Mouse (Mus musculus) neural tube, embryonic 14.5 days (tissue): ENCODE results near the gene Kctd3. TPM values are rescaled to one million over a fixed set of nuclear protein-coding genes. Genes with fewer than 3 reads are reported as not detected.

ENCODE experiments used
- ATAC-seq: fragments of 200-750 bp; cut with Nextera tagmentation; 2 replicates; pipeline ENCODE4 v1.8.0; 2017; ENCODE audit warnings: low read depth, mild to moderate bottlenecking, moderate TSS enrichment, moderate library complexity
- H3K27ac ChIP-seq: fragments of 300-500 bp; sonication (generic); 2 replicates; pipeline ENCODE4 v1.5.1; 2014; ENCODE audit warnings: low read depth, mild to moderate bottlenecking, control low read depth, low read length, moderate library complexity, mixed read lengths
- H3K27me3 ChIP-seq: fragments of 300-500 bp; sonication (generic); 2 replicates; pipeline ENCODE4 v1.6.1; 2014; ENCODE audit warnings: low read length; ENCODE audit not compliant: control insufficient read depth, insufficient read depth
- H3K36me3 ChIP-seq: fragments of 300-500 bp; sonication (generic); 2 replicates; pipeline ENCODE4 v1.6.1; 2014; ENCODE audit warnings: low read length, mixed read lengths; ENCODE audit not compliant: control insufficient read depth, insufficient read depth
- H3K4me1 ChIP-seq: fragments of 300-500 bp; sonication (generic); 2 replicates; pipeline ENCODE4 v1.6.1; 2014; ENCODE audit warnings: low read length; ENCODE audit not compliant: control insufficient read depth, insufficient read depth
- H3K4me2 ChIP-seq: fragments of 300-500 bp; sonication (generic); 2 replicates; pipeline ENCODE4 v1.6.1; 2014; ENCODE audit warnings: mild to moderate bottlenecking, low read depth, low read length, control low read depth
- H3K4me3 ChIP-seq: fragments of 300-500 bp; sonication (generic); 2 replicates; pipeline ENCODE4 v1.5.1; 2014; ENCODE audit warnings: low read depth, low read length, control low read depth, mixed read lengths
- H3K9ac ChIP-seq: fragments of 300-500 bp; sonication (generic); replicated peaks from 2 replicates; pipeline ENCODE4 v1.6.1; 2014; ENCODE audit warnings: low read depth, mild to moderate bottlenecking, control low read depth, low read length, mixed read lengths
- H3K9me3 ChIP-seq: fragments of 300-500 bp; sonication (generic); 2 replicates; pipeline ENCODE4 v1.6.1; 2016; ENCODE audit warnings: low read length; ENCODE audit not compliant: control insufficient read depth
- WGBS: fragments of 180-500 bp; shearing (Covaris S2); extraction: QIAGEN DNeasy Blood & Tissue Kit; methylation state at CpG from one replicate; pipeline ENCODE4 v1.1.7; 2014; 5-methylcytosine and 5-hydroxymethylcytosine counted together
- polyA plus RNA-seq: library from polyadenylated mRNA; unstranded; fragments of >200 nt; fragmentation: Nextera tagmentation; extraction: Ambion mirVana; gene quantifications from 2 replicates; pipeline ENCODE4 v1.2.1, GENCODE M21; 2014

Kctd3 gene
- polyA plus RNA-seq, 1 experiment from 2014 or later, result 52.2 TPM

- WGBS, result 91% methylated on average over 12 of the region's 12 CpGs
- no peak overlapping the region for H3K4me3 ChIP-seq
- H3K4me2 ChIP-seq, result no peak overlapping the region
- no peaks in the 10 kb centered on the region for H3K27me3 ChIP-seq
- H3K9me3 ChIP-seq, result no peaks in the 10 kb centered on the region
- H3K27ac ChIP-seq, result no peak overlapping the region
- H3K4me1 ChIP-seq, result peaks cover 9% of the 10 kb centered on the region; the same call in 1 of the 2 replicates
- ATAC-seq, result no peak
- no peak overlapping the region for H3K9ac ChIP-seq
- H3K36me3 ChIP-seq, result peaks cover 12% of the 10 kb centered on the region
Observed at GRCm38 (mm10) chr1:189001815-189002214, 5.8 kb downstream of the Kctd3 start.

- no peak overlapping the region for H3K9ac ChIP-seq
- peaks cover 23% of the 10 kb centered on the region for H3K36me3 ChIP-seq
- H3K27me3 ChIP-seq, result no peaks in the 10 kb centered on the region
- no peak overlapping the region for H3K27ac ChIP-seq
- no peak overlapping the region for H3K4me3 ChIP-seq
- no peaks in the 10 kb centered on the region for H3K4me1 ChIP-seq
- no peaks in the 10 kb centered on the region for H3K9me3 ChIP-seq
- 93% methylated on average over 10 of the region's 10 CpGs for WGBS
- no peak for ATAC-seq
- H3K4me2 ChIP-seq, result no peak overlapping the region
Observed at GRCm38 (mm10) chr1:188999981-189000380, 7.7 kb downstream of the Kctd3 start.

GRCm38 (mm10) chr1:188997921-188998320 lies 9.7 kb downstream of the Kctd3 start:
- Histone ChIP-seq H3K9me3 (no peaks in the 10 kb centered on the region), H3K27ac (no peak overlapping the region), H3K4me1 (no peaks in the 10 kb centered on the region), H3K9ac (no peak overlapping the region), H3K36me3 (peaks cover 27% of the 10 kb centered on the region), H3K4me3 (no peak overlapping the region), H3K4me2 (no peak overlapping the region), H3K27me3 (no peaks in the 10 kb centered on the region)
- no peak for ATAC-seq
- WGBS, result 98% methylated on average over 3 of the region's 3 CpGs

- no peak for ATAC-seq
- H3K36me3 ChIP-seq, result peaks cover 23% of the 10 kb centered on the region
Observed at GRCm38 (mm10) chr1:188993218-188993617, 14.4 kb downstream of the Kctd3 start.

GRCm38 (mm10) chr1:188980050-188980449 lies 27.6 kb downstream of the Kctd3 start:
- H3K9me3 ChIP-seq, result no peaks in the 10 kb centered on the region
- 24% methylated on average over 3 of the region's 3 CpGs for WGBS
- H3K27ac ChIP-seq, result no peak overlapping the region
- no peak overlapping the region for H3K4me2 ChIP-seq
- no peak for ATAC-seq
- H3K4me1 ChIP-seq, result no peaks in the 10 kb centered on the region
- no peak overlapping the region for H3K4me3 ChIP-seq
- peaks cover 57% of the 10 kb centered on the region for H3K36me3 ChIP-seq
- no peaks in the 10 kb centered on the region for H3K27me3 ChIP-seq
- H3K9ac ChIP-seq, result no peak overlapping the region

More at GRCm38 (mm10) chr1:188993218-188993617, 14.4 kb downstream of the Kctd3 start:
- Histone ChIP-seq H3K4me3 (no peak overlapping the region), H3K27ac (no peak overlapping the region), H3K9me3 (no peaks in the 10 kb centered on the region), H3K9ac (no peak overlapping the region), H3K4me1 (no peaks in the 10 kb centered on the region), H3K27me3 (no peaks in the 10 kb centered on the region), H3K4me2 (no peak overlapping the region)
- WGBS, result 34% methylated on average over 4 of the region's 4 CpGs

GRCm38 (mm10) chr1:188973926-188974325 lies 33.7 kb downstream of the Kctd3 start:
- H3K9me3 ChIP-seq, result no peaks in the 10 kb centered on the region
- WGBS, result 91% methylated on average over 16 of the region's 16 CpGs
- H3K27ac ChIP-seq, result no peak overlapping the region
- H3K4me1 ChIP-seq, result no peaks in the 10 kb centered on the region
- no peak for ATAC-seq
- no peak overlapping the region for H3K4me2 ChIP-seq
- H3K4me3 ChIP-seq, result no peak overlapping the region
- no peaks in the 10 kb centered on the region for H3K27me3 ChIP-seq
- H3K9ac ChIP-seq, result no peak overlapping the region
- H3K36me3 ChIP-seq, result peaks cover 62% of the 10 kb centered on the region

- no peak overlapping the region for H3K4me3 ChIP-seq
- no peak overlapping the region for H3K27ac ChIP-seq
- H3K9me3 ChIP-seq, result no peaks in the 10 kb centered on the region
- peaks cover 62% of the 10 kb centered on the region for H3K36me3 ChIP-seq
- no peak overlapping the region for H3K9ac ChIP-seq
- ATAC-seq, result no peak
- no peak overlapping the region for H3K4me2 ChIP-seq
- H3K4me1 ChIP-seq, result no peaks in the 10 kb centered on the region
- 97% methylated on average over 6 of the region's 6 CpGs for WGBS
- H3K27me3 ChIP-seq, result no peaks in the 10 kb centered on the region
Observed at GRCm38 (mm10) chr1:188973078-188973477, 34.6 kb downstream of the Kctd3 start.

GRCm38 (mm10) chr1:188952501-188952900 lies 55.1 kb downstream of the Kctd3 start:
- no peak overlapping the region for H3K9ac ChIP-seq
- no peaks in the 10 kb centered on the region for H3K4me1 ChIP-seq
- no peaks in the 10 kb centered on the region for H3K27me3 ChIP-seq
- no peaks in the 10 kb centered on the region for H3K9me3 ChIP-seq
- ATAC-seq, result no peak
- WGBS, result 88% methylated on average over 4 of the region's 4 CpGs
- no peak overlapping the region for H3K4me2 ChIP-seq
- H3K4me3 ChIP-seq, result no peak overlapping the region
- H3K27ac ChIP-seq, result no peak overlapping the region
- H3K36me3 ChIP-seq, result no peaks in the 10 kb centered on the region

- no peak for ATAC-seq
- Histone ChIP-seq H3K4me2 (no peak overlapping the region), H3K4me1 (no peaks in the 10 kb centered on the region), H3K9ac (no peak overlapping the region), H3K9me3 (no peaks in the 10 kb centered on the region), H3K27ac (no peak overlapping the region), H3K36me3 (no peaks in the 10 kb centered on the region), H3K4me3 (no peak overlapping the region), H3K27me3 (no peaks in the 10 kb centered on the region)
- WGBS, result 90% methylated on average over 6 of the region's 6 CpGs
Observed at GRCm38 (mm10) chr1:188951091-188951490, 56.5 kb downstream of the Kctd3 start.
